Mouse (Mus musculus) CH12.LX (cell line): Measurements from ENCODE around the gene Csrp1.

Experiments used
- CTCF ChIP-seq, 2 experiments: IDR thresholded peaks in 1 of 2; conservative IDR thresholded peaks in 1 of 2; 2 replicates each; pipeline ENCODE4 v1.5.1; 2011 to 2012; ENCODE audit warnings: low read depth in 2 of 2, low read length in 2 of 2, improper control_type of control experiment in 1 of 2, inconsistent platforms in 1 of 2, mild to moderate bottlenecking in 1 of 2, moderate library complexity in 1 of 2
- KAT2A ChIP-seq: IDR thresholded peaks from 2 replicates; pipeline ENCODE4 v1.6.1; 2012; ENCODE audit warnings: low read length, improper control_type of control experiment, inconsistent platforms; ENCODE audit not compliant: insufficient replicate concordance
- MAX ChIP-seq: IDR thresholded peaks from 2 replicates; pipeline ENCODE4 v1.6.1; 2011; ENCODE audit warnings: low read length, improper control_type of control experiment
- MAZ ChIP-seq: IDR thresholded peaks from 2 replicates; pipeline ENCODE4 v1.6.1; 2012; ENCODE audit warnings: low read depth, mild to moderate bottlenecking, inconsistent platforms, low read length, improper control_type of control experiment, moderate library complexity
- POLR2A ChIP-seq: IDR thresholded peaks from 2 replicates; pipeline ENCODE4 v1.6.1; 2011; ENCODE audit warnings: low read depth, mild to moderate bottlenecking, improper control_type of control experiment, low read length
- POLR2AphosphoS2 ChIP-seq: IDR thresholded peaks from 2 replicates; pipeline ENCODE4 v1.6.1; 2011; ENCODE audit warnings: low read depth, low read length, improper control_type of control experiment
- TBP ChIP-seq: conservative IDR thresholded peaks from 2 replicates; pipeline ENCODE4 v1.6.1; 2011; ENCODE audit warnings: low read depth, low read length, improper control_type of control experiment
- USF1 ChIP-seq: IDR thresholded peaks from 2 replicates; pipeline ENCODE4 v1.6.1; 2014; ENCODE audit warnings: low read depth, mild to moderate bottlenecking, inconsistent platforms, low read length, improper control_type of control experiment
- ZC3H11A ChIP-seq: IDR thresholded peaks from 2 replicates; pipeline ENCODE4 v1.6.1; 2012; ENCODE audit warnings: low read depth, mild to moderate bottlenecking, inconsistent platforms, low read length, improper control_type of control experiment

DNA sequence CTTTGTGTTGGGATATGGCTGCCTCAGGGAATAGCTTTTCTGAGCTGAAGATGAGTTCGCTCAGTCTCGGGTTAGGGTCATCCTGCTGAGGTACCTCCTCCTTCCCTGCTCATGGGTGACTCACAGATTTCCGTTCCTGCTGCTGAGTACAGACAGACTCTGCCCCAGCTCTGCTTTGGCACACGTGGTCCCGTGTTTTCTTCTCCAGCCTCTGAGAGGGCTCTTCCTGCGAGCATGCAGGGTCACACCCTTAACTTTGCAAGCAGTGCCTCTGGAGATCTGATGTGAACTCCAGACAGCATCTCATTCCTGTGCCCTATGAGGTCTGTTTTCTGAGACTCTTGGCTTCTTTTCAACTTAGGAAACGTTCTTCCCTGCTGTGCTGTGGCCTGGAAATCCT lies 8.7 kb upstream of the Csrp1 start:
- TF ChIP-seq MAX = no peak
- TF ChIP-seq POLR2A = no peak
- no peak for TF ChIP-seq USF1
- no peak for TF ChIP-seq CTCF (conservative IDR thresholded peaks at IDR 0.05 in 1 of 2, IDR thresholded peaks at IDR 0.05 in 1 of 2; ENCODE audit: low read depth in 2 of 2, low read length in 2 of 2)
- no peak for TF ChIP-seq POLR2AphosphoS2
- TF ChIP-seq TBP = no peak
- no peak for TF ChIP-seq KAT2A
- no peak for TF ChIP-seq MAZ
- no peak for TF ChIP-seq ZC3H11A
